Mouse (Mus musculus) intestine, postnatal 0 days (tissue): Measurements from ENCODE around the gene Otulinl. TPM values are rescaled to one million over a fixed set of nuclear protein-coding genes. Genes with fewer than 3 reads are reported as not detected.
A peak's percentile ranks its signal among the peaks of the same experiment; 100 is the strongest.

Experiments
- ATAC-seq: fragments of 200-750 bp; cut with Nextera tagmentation; 2 replicates; pipeline ENCODE4 v1.8.0; 2017; ENCODE audit warnings: mild to moderate bottlenecking, moderate TSS enrichment, moderate library complexity
- H3K27ac ChIP-seq: fragments of 300-500 bp; sonication (generic); 2 replicates; pipeline ENCODE4 v1.5.1; 2014; ENCODE audit warnings: mild to moderate bottlenecking, low read depth, low read length, moderate library complexity
- H3K27me3 ChIP-seq: fragments of 300-500 bp; sonication (generic); replicated peaks from 2 replicates; pipeline ENCODE4 v1.6.1; 2014; ENCODE audit warnings: low read length, mixed read lengths; ENCODE audit not compliant: control insufficient read depth, insufficient read depth
- H3K36me3 ChIP-seq: fragments of 300-500 bp; sonication (generic); 2 replicates; pipeline ENCODE4 v1.6.1; 2014; ENCODE audit warnings: mild to moderate bottlenecking, moderate library complexity; ENCODE audit not compliant: control insufficient read depth, insufficient read depth
- H3K4me1 ChIP-seq: fragments of 300-500 bp; sonication (generic); replicated peaks from 2 replicates; pipeline ENCODE4 v1.6.1; 2014; ENCODE audit warnings: antibody characterized with exemption, low read length, mixed read lengths; ENCODE audit not compliant: control insufficient read depth, insufficient read depth
- H3K4me2 ChIP-seq: fragments of 300-500 bp; sonication (generic); replicated peaks from 2 replicates; pipeline ENCODE4 v1.6.1; 2014; ENCODE audit warnings: low read depth, mild to moderate bottlenecking, moderate library complexity
- H3K4me3 ChIP-seq: fragments of 300-500 bp; sonication (generic); 2 replicates; pipeline ENCODE4 v1.5.1; 2014; ENCODE audit warnings: low read depth, low read length
- H3K9ac ChIP-seq: fragments of 300-500 bp; sonication (generic); 2 replicates; pipeline ENCODE4 v1.6.1; 2014; ENCODE audit warnings: mild to moderate bottlenecking, low read depth, low read length
- H3K9me3 ChIP-seq: fragments of 300-500 bp; sonication (generic); 2 replicates; pipeline ENCODE4 v1.6.1; 2016; ENCODE audit warnings: mixed run types; ENCODE audit not compliant: control insufficient read depth
- CTCF ChIP-seq: sonication (generic); IDR thresholded peaks from 2 replicates; pipeline ENCODE4 v1.5.1; 2016; ENCODE audit warnings: low read depth, mild to moderate bottlenecking, control low read depth, antibody characterized with exemption, moderate library complexity
- WGBS: fragments of 180-500 bp; shearing (Covaris S2); extraction: QIAGEN DNeasy Blood & Tissue Kit; methylation state at CpG from one replicate; pipeline ENCODE4 v1.1.7; 2014; 5-methylcytosine and 5-hydroxymethylcytosine counted together
- polyA plus RNA-seq: library from polyadenylated mRNA; unstranded; fragments of >200 nt; fragmentation: Nextera tagmentation; extraction: Ambion mirVana; gene quantifications from 2 replicates; pipeline ENCODE4 v1.2.1, GENCODE M21; 2015

The Otulinl gene
- polyA plus RNA-seq, 1 experiment from 2014 or later, result 9.0 TPM

DNA sequence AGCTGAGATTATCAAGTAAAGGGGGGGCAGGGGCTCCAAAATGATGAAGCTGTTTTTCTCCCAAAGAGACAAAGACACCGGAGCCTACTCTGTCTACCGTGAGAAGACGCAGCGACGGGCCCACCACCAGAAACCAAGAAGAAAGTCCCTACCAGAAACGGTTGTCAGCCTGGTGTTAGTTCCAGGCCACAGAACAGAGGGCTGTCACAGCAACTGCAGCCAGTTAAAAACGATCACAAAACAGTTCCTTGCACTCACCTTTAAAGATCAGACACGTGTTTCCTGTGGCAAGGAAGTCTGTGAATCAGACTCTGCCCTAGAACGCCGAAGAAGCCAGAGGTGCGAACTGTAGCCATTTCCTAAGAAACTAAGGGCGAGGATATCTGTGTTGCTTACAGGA lies 40.2 kb downstream of the Otulinl start:
- Histone ChIP-seq H3K4me1 (no peaks in the 10 kb centered on the region), H3K36me3 (no peaks in the 10 kb centered on the region), H3K4me2 (no peak overlapping the region), H3K9ac (no peak overlapping the region), H3K27ac (no peak overlapping the region), H3K27me3 (no peaks in the 10 kb centered on the region), H3K9me3 (no peaks in the 10 kb centered on the region), H3K4me3 (no peak overlapping the region)
- no peak for TF ChIP-seq CTCF
- WGBS, result 47% methylated on average over 12 of the region's 12 CpGs
- ATAC-seq, result no peak

DNA sequence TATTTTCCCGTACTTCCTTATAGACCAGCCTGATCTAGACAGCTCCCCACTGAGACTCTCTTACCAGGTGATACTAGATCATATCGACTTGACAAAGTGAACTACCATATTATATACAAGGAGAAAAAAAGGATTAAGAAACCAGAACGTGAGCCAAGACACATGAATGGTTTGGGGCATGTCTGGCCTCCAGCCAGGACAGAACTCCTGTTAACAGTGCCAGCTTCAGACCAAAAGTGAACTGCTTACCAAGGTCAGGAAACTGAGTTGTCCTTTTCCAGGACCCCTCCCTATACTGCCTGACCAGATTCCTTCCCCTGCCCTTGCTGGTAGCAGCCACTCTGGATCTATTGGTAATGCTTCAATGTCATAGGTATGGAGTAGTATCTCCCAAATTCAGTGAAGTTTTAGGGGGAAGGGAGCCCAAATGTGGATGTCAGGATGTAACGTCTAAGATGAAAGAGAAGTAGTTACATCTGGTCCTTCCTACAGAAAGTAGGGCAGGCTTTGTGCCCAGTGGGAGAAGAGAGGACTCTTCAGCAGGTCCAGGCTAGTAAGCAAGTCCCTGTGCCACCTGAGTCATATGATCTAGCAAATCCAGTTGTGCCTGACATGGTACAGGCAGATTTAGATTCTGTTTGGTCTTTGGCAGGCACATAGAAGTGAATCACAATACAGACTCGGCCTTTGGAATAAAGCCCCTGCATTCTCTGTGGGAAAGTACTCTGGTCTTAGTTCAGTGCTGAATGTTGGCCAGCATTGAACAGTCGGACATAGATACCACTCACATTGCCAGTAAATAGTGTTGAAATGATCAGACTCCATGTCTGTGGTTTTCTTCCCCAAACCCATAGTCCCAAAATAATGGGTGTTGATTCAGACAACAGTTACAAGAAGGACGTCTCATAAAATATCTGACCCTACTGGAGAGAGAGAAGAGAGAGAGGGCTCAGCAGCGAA lies 47.2 kb downstream of the Otulinl start:
- Histone ChIP-seq H3K36me3 (no peaks in the 10 kb centered on the region), H3K4me2 (no peak overlapping the region), H3K27ac (no peak overlapping the region), H3K27me3 (no peaks in the 10 kb centered on the region), H3K9ac (no peak overlapping the region), H3K9me3 (no peaks in the 10 kb centered on the region), H3K4me1 (0 out of 2 replicates have a peak, but pooled peaks cover 2% of the 10 kb centered on the region), H3K4me3 (no peak overlapping the region)
- no peak for TF ChIP-seq CTCF
- 71% methylated on average over 8 of the region's 8 CpGs for WGBS
- no peak for ATAC-seq

DNA sequence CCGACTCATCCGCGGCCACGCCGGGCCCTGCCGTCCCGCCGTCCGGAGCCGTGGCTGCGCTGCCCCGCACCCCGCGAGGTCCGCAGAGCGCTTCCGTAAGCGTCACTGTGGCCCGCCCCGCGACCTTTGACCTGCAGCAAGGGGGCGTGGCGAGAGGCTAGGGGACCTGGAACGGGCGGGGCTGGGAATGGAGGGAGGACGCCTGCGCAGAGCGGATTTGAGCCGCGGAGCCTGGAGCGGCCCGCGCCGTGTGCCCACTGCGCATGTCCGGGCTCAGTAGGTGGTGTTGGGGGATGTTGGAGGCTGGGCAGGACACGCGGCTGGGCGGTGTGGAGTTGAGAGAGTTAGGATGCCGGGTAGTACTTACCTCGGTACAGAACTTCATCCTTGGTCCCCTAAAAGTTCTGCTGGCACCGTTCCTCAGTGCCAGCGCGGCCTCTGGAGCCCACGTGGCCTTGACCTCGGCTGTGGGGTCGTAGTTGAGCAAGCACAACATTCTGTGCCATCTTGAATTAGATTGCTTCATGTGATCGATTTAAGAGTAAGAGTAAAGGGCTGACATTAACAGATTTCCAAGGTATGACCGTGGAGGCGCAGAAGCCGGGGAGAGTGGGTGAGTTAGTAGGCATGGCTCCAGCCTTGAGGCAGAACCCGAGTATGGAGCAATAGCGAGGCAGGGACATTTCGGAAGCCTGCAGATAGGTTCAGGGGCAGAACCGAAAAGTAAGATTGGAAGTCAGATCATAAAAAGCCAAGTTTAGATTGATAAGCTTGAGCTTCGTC lies 50.6 kb downstream of the Otulinl start, which contains the start of gene Otulin:
Otulin (minus strand) TSS at position 93 of the 783 bp plus-strand sequence.
- ATAC-seq, result peak; percentile 96
- Histone ChIP-seq H3K4me3 (peak within 1 kb of the TSS; percentile 99), H3K4me2 (peak within 1 kb of the TSS; percentile 84), H3K27me3 (no peaks in the 10 kb centered on the region), H3K36me3 (peaks cover under 1% of the 10 kb centered on the region; the same call in 1 of the 2 replicates), H3K4me1 (0 out of 2 replicates have a peak, but pooled peaks cover 2% of the 10 kb centered on the region), H3K9ac (peak within 1 kb of the TSS; percentile 91), H3K9me3 (no peaks in the 10 kb centered on the region), H3K27ac (peak within 1 kb of the TSS; percentile 81)
- peak; percentile 19; the same call in 1 of the 2 replicates for TF ChIP-seq CTCF
- WGBS, result 5% methylated on average over 56 of the region's 56 CpGs

DNA sequence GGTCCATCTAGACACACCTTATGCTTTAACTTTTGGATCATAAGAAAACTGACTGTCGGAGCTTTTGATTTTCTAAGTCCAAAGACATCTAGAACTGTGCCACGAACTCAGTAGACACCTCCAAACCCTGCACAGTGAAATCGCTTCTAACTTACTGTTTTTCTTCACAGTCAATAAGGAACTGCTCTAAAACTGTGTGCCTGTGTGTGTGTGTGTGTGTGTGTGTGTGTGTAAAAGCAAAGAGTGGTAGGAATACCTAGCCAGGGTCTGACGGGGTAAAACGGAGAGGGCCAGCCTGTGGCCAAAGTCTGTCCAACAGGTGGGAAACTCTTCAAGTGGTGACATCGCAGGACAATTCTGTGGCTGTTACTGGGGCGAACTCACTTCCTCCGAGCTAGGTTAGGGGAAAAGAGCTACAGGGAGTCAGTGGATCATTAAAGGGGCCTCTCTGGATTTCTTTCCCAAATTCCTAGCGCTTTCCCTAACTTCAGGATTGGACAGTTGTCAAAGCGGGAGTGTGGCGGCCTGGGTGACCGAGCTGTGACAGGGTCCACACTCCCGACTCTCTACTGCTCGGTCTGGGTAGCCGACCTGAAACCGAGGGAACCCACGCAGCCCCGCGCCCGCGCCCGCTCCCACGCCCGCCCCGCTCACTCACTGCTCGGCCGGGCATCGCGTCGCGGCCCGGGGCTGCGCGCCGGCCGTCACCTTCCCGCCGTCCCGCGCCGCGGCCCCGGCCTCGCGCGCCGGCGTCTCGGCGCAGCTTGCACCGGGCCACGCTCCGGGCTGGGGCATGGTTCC lies 51.4 kb downstream of the Otulinl start:
- Histone ChIP-seq H3K27me3 (no peaks in the 10 kb centered on the region), H3K4me3 (peak overlapping the region; percentile 99), H3K36me3 (peaks cover 3% of the 10 kb centered on the region; the same call in 1 of the 2 replicates), H3K9me3 (no peaks in the 10 kb centered on the region), H3K9ac (peak overlapping the region; percentile 91), H3K4me2 (peak overlapping the region; percentile 84), H3K27ac (peak overlapping the region; percentile 81), H3K4me1 (0 out of 2 replicates have a peak, but pooled peaks cover 2% of the 10 kb centered on the region)
- peak; percentile 67; the same call in 1 of the 2 replicates for ATAC-seq
- 1% methylated on average over 49 of the region's 53 CpGs for WGBS
- TF ChIP-seq CTCF, result no peak

DNA sequence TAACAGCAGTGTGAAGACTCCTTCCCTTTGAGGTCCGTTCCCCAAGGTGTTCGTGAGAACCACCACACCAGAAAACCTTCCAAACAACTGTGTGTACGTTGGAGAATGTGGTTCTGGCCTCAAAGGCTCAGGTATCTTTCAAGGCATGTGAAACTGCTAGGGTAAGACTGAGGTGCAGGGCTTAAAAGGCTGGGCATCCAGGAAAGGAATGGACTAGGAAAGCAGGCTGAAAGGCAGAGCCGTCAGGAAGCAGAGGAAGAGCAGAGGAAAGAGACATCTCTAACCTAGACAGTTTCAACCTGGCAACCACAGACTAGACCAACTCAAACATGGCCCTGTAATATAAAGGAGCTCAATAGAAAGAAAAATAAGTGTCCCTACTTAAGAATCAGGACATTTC lies 52.3 kb downstream of the Otulinl start:
- 0 out of 2 replicates have a peak overlapping the region, but pooled peaks have one; percentile 17 for H3K9ac ChIP-seq

More for the DNA sequence above, 52.3 kb downstream of the Otulinl start:
- H3K4me3 ChIP-seq, result peak overlapping the region; percentile 99
- H3K27ac ChIP-seq, result no peak overlapping the region
- no peaks in the 10 kb centered on the region for H3K9me3 ChIP-seq
- H3K4me1 ChIP-seq, result 0 out of 2 replicates have a peak, but pooled peaks cover 2% of the 10 kb centered on the region
- no peaks in the 10 kb centered on the region for H3K27me3 ChIP-seq
- H3K4me2 ChIP-seq, result peak overlapping the region; percentile 84
- ATAC-seq, result no peak
- 62% methylated on average over 4 of the region's 4 CpGs for WGBS
- no peak for TF ChIP-seq CTCF
- H3K36me3 ChIP-seq, result peaks cover 3% of the 10 kb centered on the region; the same call in 1 of the 2 replicates
